Mouse (Mus musculus) myocyte (in vitro differentiated cells): ENCODE measurements around the gene Ikbke. TPM values are rescaled to one million over a fixed set of nuclear protein-coding genes. Genes with fewer than 3 reads are reported as not detected.

Source experiments
- H3K27me3 ChIP-seq: one replicate; pipeline ENCODE4 v1.6.1; 2011; ENCODE audit not compliant: control insufficient read depth, insufficient read depth, insufficient read length
- H3K36me3 ChIP-seq: one replicate; pipeline ENCODE4 v1.6.1; 2011; ENCODE audit not compliant: control insufficient read depth, insufficient read depth
- H3K4me2 ChIP-seq: one replicate; pipeline ENCODE4 v1.6.1; 2011; ENCODE audit warnings: low read depth, control low read depth
- H3K4me3 ChIP-seq: one replicate; pipeline ENCODE4 v1.5.1; 2011; ENCODE audit warnings: mild to moderate bottlenecking, control low read depth, moderate library complexity
- H3K79me2 ChIP-seq: one replicate; pipeline ENCODE4 v1.6.1; 2011; ENCODE audit not compliant: control insufficient read depth, insufficient read depth
- H3ac ChIP-seq: one replicate; pipeline ENCODE4 v1.6.1; 2011; ENCODE audit not compliant: control insufficient read depth, insufficient read length
- CEBPB ChIP-seq: IDR thresholded peaks from 2 replicates; pipeline ENCODE4 v1.6.1; 2011; ENCODE audit warnings: mild to moderate bottlenecking, moderate library complexity; ENCODE audit not compliant: poor library complexity, insufficient read depth, severe bottlenecking
- E2F4 ChIP-seq: IDR thresholded peaks from one replicate; pipeline ENCODE4 v1.6.1; 2011; ENCODE audit warnings: mild to moderate bottlenecking, control low read depth, moderate library complexity; ENCODE audit not compliant: insufficient read depth
- MAX ChIP-seq: IDR thresholded peaks from one replicate; pipeline ENCODE4 v1.6.1; 2011; ENCODE audit warnings: low read depth, mild to moderate bottlenecking, control low read depth
- MYOD1 ChIP-seq, 3 experiments: IDR thresholded peaks; one replicate each; pipeline ENCODE4 v1.6.1; 2011; ENCODE audit warnings: control low read depth in 2 of 3, low read depth in 2 of 3, mild to moderate bottlenecking in 2 of 3, moderate library complexity in 1 of 3; ENCODE audit not compliant: insufficient read length in 2 of 3, control insufficient read depth in 1 of 3
- MYOG ChIP-seq, 3 experiments: IDR thresholded peaks; one replicate each; pipeline ENCODE4 v1.6.1; 2011; ENCODE audit warnings: control low read depth in 2 of 3, low read depth in 2 of 3, mild to moderate bottlenecking in 2 of 3; ENCODE audit not compliant: insufficient read length in 2 of 3, control insufficient read depth in 1 of 3, insufficient read depth in 1 of 3
- POLR2A ChIP-seq: IDR thresholded peaks from one replicate; pipeline ENCODE4 v1.6.1; 2011; ENCODE audit warnings: low read depth, mild to moderate bottlenecking, control low read depth, moderate library complexity; ENCODE audit not compliant: insufficient read length
- POLR2AphosphoS2 ChIP-seq: IDR thresholded peaks from one replicate; pipeline ENCODE4 v1.6.1; 2011; ENCODE audit warnings: low read depth, control low read depth; ENCODE audit not compliant: insufficient read length
- REST ChIP-seq: IDR thresholded peaks from one replicate; pipeline ENCODE4 v1.6.1; 2011; ENCODE audit warnings: mild to moderate bottlenecking, control low read depth, moderate library complexity; ENCODE audit not compliant: insufficient read depth, insufficient read length
- SRF ChIP-seq: IDR thresholded peaks from one replicate; pipeline ENCODE4 v1.6.1; 2011; ENCODE audit warnings: low read depth; ENCODE audit not compliant: control insufficient read depth, insufficient read length
- TCF12 ChIP-seq: IDR thresholded peaks from one replicate; pipeline ENCODE4 v1.6.1; 2011; ENCODE audit warnings: mild to moderate bottlenecking, control low read depth; ENCODE audit not compliant: poor library complexity, insufficient read depth, severe bottlenecking
- TCF3 ChIP-seq: IDR thresholded peaks from one replicate; pipeline ENCODE4 v1.6.1; 2011; ENCODE audit warnings: low read depth, control low read depth; ENCODE audit not compliant: insufficient read length
- USF1 ChIP-seq: IDR thresholded peaks from one replicate; pipeline ENCODE4 v1.6.1; 2011; ENCODE audit warnings: low read depth, mild to moderate bottlenecking, control low read depth, moderate library complexity
- polyA plus RNA-seq: library from polyadenylated mRNA; unstranded; fragments of >200 nt; fragmentation: generic; extraction: Trizol; gene quantifications from one replicate; pipeline ENCODE4 v1.2.1, GENCODE M21; 2012; ENCODE audit warnings: missing spikeins

Ikbke gene
- polyA plus RNA-seq, 1 experiment, result 1.7 TPM

DNA sequence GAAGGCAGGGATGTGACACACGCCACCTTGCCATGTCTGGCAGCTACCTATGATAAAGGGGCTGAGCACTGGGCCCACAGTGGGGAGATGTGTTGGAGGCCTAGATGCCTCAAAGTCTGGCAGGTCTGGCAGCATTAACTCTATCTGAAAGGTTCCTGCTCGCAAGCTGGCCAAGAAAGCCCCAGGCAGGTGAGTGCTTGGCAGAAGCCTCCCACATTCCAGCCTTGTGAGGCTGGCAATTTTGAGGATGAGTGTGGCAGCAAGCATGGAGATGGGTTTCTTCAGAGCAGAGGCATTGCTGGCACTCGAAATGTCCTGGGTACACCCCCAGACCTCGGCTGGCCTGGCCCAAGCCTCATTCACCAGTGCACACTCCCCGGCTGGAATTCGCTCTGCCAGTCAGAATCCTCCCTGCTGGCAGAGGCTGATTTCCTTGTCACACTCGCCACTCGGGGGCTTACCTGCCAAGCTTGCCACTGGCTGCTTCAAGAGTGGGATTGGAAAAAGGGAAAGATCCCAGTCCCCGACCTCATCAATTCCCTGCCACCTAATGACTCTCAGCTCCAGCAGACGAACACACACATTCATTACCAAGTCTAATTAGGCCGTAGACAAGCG is 39.7 kb downstream of the Ikbke start:
- TF ChIP-seq POLR2A (no peak), MAX (no peak), CEBPB (no peak), TCF12 (no peak), USF1 (no peak), POLR2AphosphoS2 (no peak), SRF (no peak), REST (no peak), TCF3 (no peak)
- H3K27me3 ChIP-seq, result no peaks in the 10 kb centered on the region
- no peak overlapping the region for H3ac ChIP-seq

DNA sequence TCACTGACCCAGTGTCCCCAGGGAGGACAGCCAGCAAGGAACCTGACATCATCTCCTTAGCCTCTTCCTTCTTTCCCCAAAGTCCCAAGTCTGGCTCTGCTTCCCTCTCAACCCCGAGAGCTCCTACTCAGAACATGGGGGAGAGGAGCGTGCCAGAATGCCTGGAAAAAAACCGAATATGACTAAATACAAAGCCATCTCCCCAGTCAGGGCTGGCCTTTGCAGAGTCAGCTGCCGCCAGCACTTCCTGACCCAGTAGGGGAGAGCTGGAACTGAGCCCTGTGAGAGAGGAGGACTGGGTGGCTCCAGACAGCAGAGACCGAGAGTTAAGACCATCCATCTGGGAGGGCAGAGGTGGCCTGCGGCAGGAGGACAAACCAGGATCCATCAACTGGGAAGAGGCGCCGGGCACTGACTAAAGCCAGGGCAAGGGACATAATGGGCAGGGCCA is 40.5 kb downstream of the Ikbke start:
- Histone ChIP-seq H3K27me3 (no peaks in the 10 kb centered on the region), H3K79me2 (peaks cover 16% of the 10 kb centered on the region), H3K4me3 (no peak overlapping the region), H3K4me2 (peak overlapping the region; percentile 70), H3ac (no peak overlapping the region), H3K36me3 (no peaks in the 10 kb centered on the region)
- TF ChIP-seq USF1 (no peak), CEBPB (no peak), POLR2A (peak; percentile 34), TCF12 (no peak), MAX (no peak), POLR2AphosphoS2 (no peak), MYOG (IDR thresholded peaks at IDR 0.05; ENCODE audit: control insufficient read depth in 1 of 3, insufficient read depth in 1 of 3, insufficient read length in 2 of 3, low read depth in 2 of 3) (peak in 1 of 3 experiments; percentile 40), SRF (no peak), REST (no peak), E2F4 (no peak), TCF3 (no peak), MYOD1 (IDR thresholded peaks at IDR 0.05; ENCODE audit: control insufficient read depth in 1 of 3, insufficient read length in 2 of 3, low read depth in 2 of 3) (peak in 2 of 3 experiments; percentile 30 to 44)

More for the DNA sequence above, 39.7 kb downstream of the Ikbke start:
- Histone ChIP-seq H3K4me3 (no peak overlapping the region), H3K4me2 (peak overlapping the region; percentile 70), H3K79me2 (peaks cover 14% of the 10 kb centered on the region), H3K36me3 (no peaks in the 10 kb centered on the region)

DNA sequence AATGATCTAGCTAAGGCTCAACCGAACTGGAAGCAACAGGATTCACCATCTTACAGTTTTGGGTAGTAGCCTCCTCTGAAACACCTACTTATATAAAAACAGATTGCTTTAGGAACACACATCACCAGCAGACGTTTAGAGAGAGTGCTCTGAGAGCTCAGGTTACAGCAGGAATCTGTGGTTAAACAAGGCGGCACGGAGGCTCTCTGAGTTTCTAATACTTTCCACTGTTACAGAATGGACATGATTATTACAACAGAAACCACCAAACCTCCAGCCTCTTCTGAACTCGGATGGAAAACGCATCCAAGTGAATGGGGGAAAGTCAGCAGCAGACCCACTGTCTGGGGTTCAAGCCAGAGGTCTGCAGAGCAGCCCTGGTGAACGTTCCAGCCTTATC is 43.3 kb downstream of the Ikbke start:
- TF ChIP-seq TCF12 (no peak), MYOD1 (IDR thresholded peaks at IDR 0.05; ENCODE audit: control insufficient read depth in 1 of 3, insufficient read length in 2 of 3, low read depth in 2 of 3) (no peak), CEBPB (peak; percentile 91)
- H3K4me3 ChIP-seq, result no peak overlapping the region
- no peaks in the 10 kb centered on the region for H3K27me3 ChIP-seq
- no peak overlapping the region for H3ac ChIP-seq
- peak overlapping the region; percentile 71 for H3K4me2 ChIP-seq
- H3K79me2 ChIP-seq, result peaks cover 10% of the 10 kb centered on the region
- no peaks in the 10 kb centered on the region for H3K36me3 ChIP-seq

DNA sequence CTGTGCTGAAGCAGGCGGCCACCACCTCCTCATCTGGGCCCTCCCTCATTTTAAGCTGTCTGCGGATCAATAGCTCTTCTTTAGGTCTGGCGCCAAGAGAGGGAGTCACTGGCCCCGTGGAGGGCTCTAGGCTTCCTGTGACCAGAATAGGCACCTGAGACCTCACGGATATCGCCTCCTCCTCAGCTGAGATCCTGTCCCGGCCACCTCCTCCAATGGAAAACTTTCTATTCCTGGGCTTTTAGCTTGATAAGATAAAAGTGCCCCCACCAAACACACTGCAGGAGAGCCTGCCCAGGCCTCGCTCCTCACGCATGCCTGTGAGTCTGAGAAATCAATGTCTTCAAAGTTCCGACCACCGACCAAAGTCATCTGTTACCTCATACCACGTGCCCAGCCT is 45.9 kb downstream of the Ikbke start:
- Histone ChIP-seq H3K4me2 (no peak overlapping the region), H3K36me3 (no peaks in the 10 kb centered on the region), H3K4me3 (no peak overlapping the region), H3ac (no peak overlapping the region), H3K27me3 (no peaks in the 10 kb centered on the region), H3K79me2 (peaks cover 6% of the 10 kb centered on the region)
- TF ChIP-seq SRF (no peak), TCF12 (no peak), USF1 (no peak), MYOD1 (IDR thresholded peaks at IDR 0.05; ENCODE audit: control insufficient read depth in 1 of 3, insufficient read length in 2 of 3, low read depth in 2 of 3) (no peak)

DNA sequence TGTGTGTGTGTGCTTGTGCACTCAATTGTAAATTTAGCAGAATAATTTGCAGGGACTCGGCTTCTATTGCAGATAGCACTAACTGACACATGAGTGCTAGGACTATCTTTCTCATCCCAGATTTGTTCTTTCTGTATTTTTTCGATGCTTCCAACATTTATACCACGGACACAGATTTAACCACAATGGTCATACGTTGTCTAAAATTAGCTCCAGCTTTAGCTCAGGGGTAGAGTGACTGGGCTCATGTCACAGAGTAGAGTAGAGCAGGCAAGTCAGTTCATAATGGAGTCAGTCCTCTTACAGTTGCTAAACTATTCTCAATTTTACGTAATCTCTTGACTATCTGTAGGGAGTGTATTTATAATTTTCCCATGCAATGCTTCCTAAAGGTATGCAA is 50.7 kb downstream of the Ikbke start:
- H3K4me2 ChIP-seq, result peak overlapping the region; percentile 34
- H3K4me3 ChIP-seq, result no peak overlapping the region
- H3ac ChIP-seq, result no peak overlapping the region
- TF ChIP-seq REST, result no peak
- TF ChIP-seq USF1, result no peak
- no peak for TF ChIP-seq MAX
- TF ChIP-seq TCF12, result no peak
- TF ChIP-seq SRF, result no peak
- no peak for TF ChIP-seq TCF3
- no peak for TF ChIP-seq CEBPB
- no peak for TF ChIP-seq MYOG (IDR thresholded peaks at IDR 0.05; ENCODE audit: control insufficient read depth in 1 of 3, insufficient read depth in 1 of 3, insufficient read length in 2 of 3, low read depth in 2 of 3)
- TF ChIP-seq POLR2AphosphoS2, result no peak
- TF ChIP-seq POLR2A, result no peak
- no peak for TF ChIP-seq MYOD1 (IDR thresholded peaks at IDR 0.05; ENCODE audit: control insufficient read depth in 1 of 3, insufficient read length in 2 of 3, low read depth in 2 of 3)
- no peaks in the 10 kb centered on the region for H3K27me3 ChIP-seq
- H3K36me3 ChIP-seq, result no peaks in the 10 kb centered on the region
- no peaks in the 10 kb centered on the region for H3K79me2 ChIP-seq
